Mouse (Mus musculus) CH12.LX (cell line): Measurements from ENCODE around the gene Hivep2. TPM values are rescaled to one million over a fixed set of nuclear protein-coding genes. Genes with fewer than 3 reads are reported as not detected.

Source experiments
- DNase-seq: peaks from one replicate; pipeline ENCODE4 v3.0.0-alpha.2; 2013; ENCODE audit errors: extremely low read depth
- H3K27ac ChIP-seq: 2 replicates; pipeline ENCODE4 v1.5.1; 2012; ENCODE audit warnings: low read depth, mild to moderate bottlenecking, control low read depth, moderate library complexity; ENCODE audit not compliant: insufficient read depth
- H3K27me3 ChIP-seq: replicated peaks from 2 replicates; pipeline ENCODE3; 2012; ENCODE audit warnings: inconsistent platforms
- H3K36me3 ChIP-seq, 2 experiments: replicated peaks in 1 of 2; 2 replicates each; pipeline versions ENCODE3 to v1.6.1; 2012; ENCODE audit warnings: inconsistent platforms in 1 of 2, low read length in 1 of 2, mild to moderate bottlenecking in 1 of 2, mixed read lengths in 1 of 2, moderate library complexity in 1 of 2; ENCODE audit not compliant: control insufficient read depth in 1 of 2, insufficient read depth in 1 of 2
- H3K4me1 ChIP-seq, 2 experiments: 2 replicates each; pipeline ENCODE4 v1.6.1; 2012; ENCODE audit warnings: inconsistent platforms in 1 of 2, moderate library complexity in 1 of 2; ENCODE audit not compliant: insufficient read depth in 2 of 2, control insufficient read depth in 1 of 2
- H3K4me2 ChIP-seq: 2 replicates; pipeline ENCODE4 v1.6.1; 2012; ENCODE audit warnings: low read depth, mild to moderate bottlenecking, control low read depth; ENCODE audit not compliant: poor library complexity, insufficient read depth, severe bottlenecking
- H3K4me3 ChIP-seq, 3 experiments: fragments of 150-350 bp in 1 of 3; sonication (generic) in 1 of 3; replicated peaks in 1 of 3; 2 replicates each; pipeline versions ENCODE3 to v1.5.1; 2011 to 2012; ENCODE audit warnings: low read depth in 2 of 3, low read length in 2 of 3, mild to moderate bottlenecking in 2 of 3, moderate library complexity in 2 of 3, control low read depth in 1 of 3, improper control_type of control experiment in 1 of 3, inconsistent platforms in 1 of 3, mixed read lengths in 1 of 3; ENCODE audit not compliant: poor library complexity in 1 of 3
- H3K79me2 ChIP-seq: replicated peaks from 2 replicates; pipeline ENCODE4 v1.6.1; 2012; ENCODE audit warnings: mild to moderate bottlenecking, moderate library complexity; ENCODE audit not compliant: control insufficient read depth, poor library complexity, insufficient read depth, severe bottlenecking; ENCODE audit errors: extremely low read depth
- H3K9ac ChIP-seq: 2 replicates; pipeline ENCODE4 v1.6.1; 2012; ENCODE audit warnings: low read depth, mild to moderate bottlenecking, control low read depth, moderate library complexity; ENCODE audit not compliant: insufficient read depth
- H3K9me3 ChIP-seq: replicated peaks from 2 replicates; pipeline ENCODE3; 2012; ENCODE audit warnings: low read length, inconsistent platforms, mixed read lengths
- BHLHE40 ChIP-seq: IDR thresholded peaks from 2 replicates; pipeline ENCODE4 v1.6.1; 2011; ENCODE audit warnings: mild to moderate bottlenecking, low read depth, low read length, improper control_type of control experiment
- CHD1 ChIP-seq: IDR thresholded peaks from 2 replicates; pipeline ENCODE4 v1.6.1; 2012; ENCODE audit warnings: low read depth, low read length, improper control_type of control experiment, inconsistent platforms
- CHD2 ChIP-seq: IDR thresholded peaks from 2 replicates; pipeline ENCODE4 v1.6.1; 2011; ENCODE audit warnings: low read length, improper control_type of control experiment
- ELF1 ChIP-seq: IDR thresholded peaks from 2 replicates; pipeline ENCODE4 v1.6.1; 2014; ENCODE audit warnings: low read depth, mild to moderate bottlenecking, inconsistent platforms, low read length, improper control_type of control experiment
- EP300 ChIP-seq: IDR thresholded peaks from 2 replicates; pipeline ENCODE4 v1.6.1; 2011; ENCODE audit warnings: low read length, improper control_type of control experiment
- ETS1 ChIP-seq: conservative IDR thresholded peaks from 2 replicates; pipeline ENCODE4 v1.6.1; 2012; ENCODE audit warnings: low read depth, mild to moderate bottlenecking, inconsistent platforms, low read length, improper control_type of control experiment, moderate library complexity
- IRF4 ChIP-seq: IDR thresholded peaks from 2 replicates; pipeline ENCODE4 v1.6.1; 2014; ENCODE audit warnings: low read depth, mild to moderate bottlenecking, inconsistent platforms, low read length, improper control_type of control experiment
- JUN ChIP-seq: IDR thresholded peaks from 2 replicates; pipeline ENCODE4 v1.6.1; 2011; ENCODE audit warnings: low read depth, mild to moderate bottlenecking, low read length, improper control_type of control experiment, moderate library complexity; ENCODE audit not compliant: insufficient read depth
- JUND ChIP-seq: conservative IDR thresholded peaks from 2 replicates; pipeline ENCODE4 v1.6.1; 2011; ENCODE audit warnings: low read depth, low read length, improper control_type of control experiment
- KAT2A ChIP-seq: IDR thresholded peaks from 2 replicates; pipeline ENCODE4 v1.6.1; 2012; ENCODE audit warnings: low read length, improper control_type of control experiment, inconsistent platforms; ENCODE audit not compliant: insufficient replicate concordance
- MAX ChIP-seq: IDR thresholded peaks from 2 replicates; pipeline ENCODE4 v1.6.1; 2011; ENCODE audit warnings: low read length, improper control_type of control experiment
- MAZ ChIP-seq: IDR thresholded peaks from 2 replicates; pipeline ENCODE4 v1.6.1; 2012; ENCODE audit warnings: low read depth, mild to moderate bottlenecking, inconsistent platforms, low read length, improper control_type of control experiment, moderate library complexity
- MEF2A ChIP-seq: IDR thresholded peaks from 2 replicates; pipeline ENCODE4 v1.6.1; 2014; ENCODE audit warnings: low read depth, mild to moderate bottlenecking, inconsistent platforms, low read length, improper control_type of control experiment, borderline replicate concordance
- NRF1 ChIP-seq: IDR thresholded peaks from 2 replicates; pipeline ENCODE4 v1.6.1; 2014; ENCODE audit warnings: low read depth, mild to moderate bottlenecking, inconsistent platforms, low read length, improper control_type of control experiment, moderate library complexity
- POLR2AphosphoS2 ChIP-seq: IDR thresholded peaks from 2 replicates; pipeline ENCODE4 v1.6.1; 2011; ENCODE audit warnings: low read depth, low read length, improper control_type of control experiment
- RCOR1 ChIP-seq: conservative IDR thresholded peaks from 2 replicates; pipeline ENCODE4 v1.6.1; 2012; ENCODE audit warnings: low read depth, mild to moderate bottlenecking, inconsistent platforms, low read length, improper control_type of control experiment
- SIN3A ChIP-seq: IDR thresholded peaks from 2 replicates; pipeline ENCODE4 v1.6.1; 2012; ENCODE audit warnings: low read length, improper control_type of control experiment, inconsistent platforms
- TBP ChIP-seq: conservative IDR thresholded peaks from 2 replicates; pipeline ENCODE4 v1.6.1; 2011; ENCODE audit warnings: low read depth, low read length, improper control_type of control experiment
- UBTF ChIP-seq: IDR thresholded peaks from 2 replicates; pipeline ENCODE4 v1.6.1; 2012; ENCODE audit warnings: low read depth, mild to moderate bottlenecking, inconsistent platforms, low read length, improper control_type of control experiment, moderate library complexity
- USF1 ChIP-seq: IDR thresholded peaks from 2 replicates; pipeline ENCODE4 v1.6.1; 2014; ENCODE audit warnings: low read depth, mild to moderate bottlenecking, inconsistent platforms, low read length, improper control_type of control experiment
- ZC3H11A ChIP-seq: IDR thresholded peaks from 2 replicates; pipeline ENCODE4 v1.6.1; 2012; ENCODE audit warnings: low read depth, mild to moderate bottlenecking, inconsistent platforms, low read length, improper control_type of control experiment
- ZKSCAN1 ChIP-seq: IDR thresholded peaks from 2 replicates; pipeline ENCODE4 v1.6.1; 2012; ENCODE audit warnings: low read depth, inconsistent platforms, low read length, improper control_type of control experiment, borderline replicate concordance
- ZMIZ1 ChIP-seq: IDR thresholded peaks from 2 replicates; pipeline ENCODE4 v1.6.1; 2012; ENCODE audit warnings: low read depth, mild to moderate bottlenecking, inconsistent platforms, low read length, improper control_type of control experiment
- ZNF384 ChIP-seq: IDR thresholded peaks from 2 replicates; pipeline ENCODE4 v1.6.1; 2012; ENCODE audit warnings: low read depth, low read length, improper control_type of control experiment, inconsistent platforms
- dilution Hi-C: fragments of 300-500 bp; cut with MboI; formaldehyde crosslinking; loops from 2 replicates; pipeline ENCODE4 v1.14.3; 2020; ENCODE audit warnings: low sequenced_read_pairs; ENCODE audit not compliant: extremely low pct_unique_long_range_greater_than_20kb, extremely low pct_ligation_motif_present
- in situ Hi-C: fragments of 300-500 bp; cut with MboI; formaldehyde crosslinking; loops from 3 replicates; pipeline ENCODE4 v1.14.3; 2019; ENCODE audit warnings: low sequenced_read_pairs, low pct_ligation_motif_present, low pct_unique_long_range_greater_than_20kb, mixed read lengths
- polyA plus RNA-seq: library from polyadenylated mRNA; unstranded; fragments of >175 nt; gene quantifications from 2 replicates; pipeline ENCODE4 v1.2.1, GENCODE M21; 2012; ENCODE audit warnings: low read depth; ENCODE audit not compliant: insufficient read length
- total RNA-seq, 2 experiments: library from RNA; depleted of rRNA; stranded (reverse); fragments of 300-350 nt in 1 of 2; fragments of >200 nt in 1 of 2; gene quantifications; 2 replicates each; pipeline ENCODE4 v1.2.3; 2012 to 2014

Hivep2 gene
- total and polyA plus RNA-seq, 3 experiments = 0.59 to 2.7 (median 1.4) TPM

DNA sequence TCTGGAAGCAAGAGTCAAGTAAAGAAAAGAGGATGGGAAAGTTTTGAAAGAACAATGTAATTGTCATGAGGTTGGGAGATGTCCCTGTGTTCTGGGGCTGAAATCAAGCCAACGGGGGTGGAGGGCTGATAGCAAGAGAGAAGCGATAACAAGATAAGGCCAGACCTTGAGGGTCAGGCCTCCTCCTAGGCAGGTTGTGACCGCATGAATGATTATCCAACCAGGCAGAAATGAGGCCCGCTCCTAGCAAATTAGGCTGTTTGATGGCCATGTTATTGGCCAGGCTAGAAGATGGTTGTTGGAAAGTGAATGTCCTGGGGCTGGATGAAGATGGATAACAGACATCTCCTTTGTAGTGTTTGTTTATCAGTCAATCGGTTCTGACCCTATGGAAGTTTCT is 5.4 kb downstream of the Hivep2 start:
- H3K4me2 ChIP-seq = no peak overlapping the region
- no peak for TF ChIP-seq ZC3H11A
- no peak for TF ChIP-seq CHD1
- TF ChIP-seq MEF2A = no peak
- TF ChIP-seq KAT2A = no peak
- no peak for TF ChIP-seq ELF1
- no peak for TF ChIP-seq BHLHE40
- no peak for TF ChIP-seq RCOR1
- no peak for TF ChIP-seq ETS1
- no peak for TF ChIP-seq IRF4
- TF ChIP-seq TBP = no peak
- no peak for TF ChIP-seq EP300
- TF ChIP-seq POLR2AphosphoS2 = no peak
- no peak for TF ChIP-seq NRF1
- no peak for TF ChIP-seq JUND
- no peak for TF ChIP-seq ZNF384
- no peak for TF ChIP-seq USF1
- no peak for TF ChIP-seq ZMIZ1
- TF ChIP-seq UBTF = no peak
- TF ChIP-seq ZKSCAN1 = no peak
- DNase-seq = no peak
- H3K4me1 ChIP-seq = peaks cover 0 to 10% of the 10 kb centered on the region in 2 experiments; a peak in 3 of 4 replicates
- no peak overlapping the region for H3K9ac ChIP-seq
- in situ Hi-C loops (no loop called here), dilution Hi-C loops (no loop called here)
- H3K36me3 ChIP-seq = no peaks in the 10 kb centered on the region
- H3K4me3 ChIP-seq = no peak overlapping the region
- no peaks in the 10 kb centered on the region for H3K27me3 ChIP-seq
- H3K27ac ChIP-seq = no peak overlapping the region
- no peaks in the 10 kb centered on the region for H3K9me3 ChIP-seq
- H3K79me2 ChIP-seq = no peaks in the 10 kb centered on the region

DNA sequence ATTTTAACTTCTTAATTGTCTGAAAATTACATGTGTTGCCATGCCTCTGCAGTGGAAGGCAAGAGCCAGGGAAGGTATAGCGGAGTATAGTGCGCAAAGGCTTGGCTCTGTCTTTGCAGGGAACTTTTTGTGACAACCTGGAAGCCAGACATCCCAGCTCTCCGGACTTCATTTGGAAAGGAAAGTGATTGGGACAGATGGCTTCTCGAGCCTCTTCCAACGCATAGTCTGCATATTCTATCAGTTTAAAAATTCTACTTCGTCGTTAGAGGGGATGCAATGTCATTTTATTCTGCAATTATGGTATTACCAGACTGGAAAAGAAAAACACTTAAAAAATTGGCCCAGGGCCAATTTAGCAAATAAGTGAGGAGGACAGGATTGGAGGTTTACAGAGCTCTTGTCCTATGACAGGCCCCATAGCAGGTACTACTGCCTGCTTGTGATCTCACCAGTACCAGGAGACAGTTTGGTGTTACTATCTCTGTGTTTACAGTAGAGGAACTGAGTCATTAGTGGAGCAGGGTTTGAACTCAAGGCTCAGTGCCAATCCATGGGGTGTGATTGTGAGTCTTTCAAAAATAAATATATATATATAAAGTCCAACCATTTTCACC is 7.8 kb downstream of the Hivep2 start:
- H3K9ac ChIP-seq = no peak overlapping the region
- no peak overlapping the region for H3K4me3 ChIP-seq
- peaks cover 0 to 3% of the 10 kb centered on the region in 2 experiments; a peak in 2 of 4 replicates for H3K4me1 ChIP-seq
- no peaks in the 10 kb centered on the region for H3K36me3 ChIP-seq
- H3K79me2 ChIP-seq = no peaks in the 10 kb centered on the region
- no peaks in the 10 kb centered on the region for H3K27me3 ChIP-seq
- H3K27ac ChIP-seq = no peak overlapping the region
- dilution Hi-C loops = no loop called here
- DNase-seq = no peak
- in situ Hi-C loops = no loop called here
- no peak overlapping the region for H3K4me2 ChIP-seq
- TF ChIP-seq CHD2 (no peak), CHD1 (no peak), SIN3A (no peak), MAX (no peak), ZC3H11A (no peak), UBTF (no peak), MAZ (no peak), JUN (no peak)
- TF ChIP-seq, all 38 proteins: peak for 0
- no peaks in the 10 kb centered on the region for H3K9me3 ChIP-seq
